Mouse (Mus musculus) hindbrain, embryonic 10.5 days (tissue): ENCODE measurements around the gene Nrxn3. TPM values are rescaled to one million over a fixed set of nuclear protein-coding genes. Genes with fewer than 3 reads are reported as not detected.

Experiments
- DNase-seq: peaks from one replicate; pipeline ENCODE4 v3.0.0-alpha.2; 2017; ENCODE audit warnings: low spot score
- H3K27ac ChIP-seq: fragments of 300-500 bp; sonication (generic); 2 replicates; pipeline ENCODE4 v1.5.1; 2016; ENCODE audit warnings: mild to moderate bottlenecking, moderate library complexity
- H3K27me3 ChIP-seq: fragments of 300-500 bp; sonication (generic); 2 replicates; pipeline ENCODE4 v1.6.1; 2016; ENCODE audit warnings: mild to moderate bottlenecking; ENCODE audit not compliant: poor library complexity, insufficient read depth, severe bottlenecking
- H3K36me3 ChIP-seq: fragments of 300-500 bp; sonication (generic); 2 replicates; pipeline ENCODE4 v1.6.1; 2016; ENCODE audit warnings: mild to moderate bottlenecking, moderate library complexity
- H3K4me1 ChIP-seq: fragments of 300-500 bp; sonication (generic); replicated peaks from 2 replicates; pipeline ENCODE4 v1.6.1; 2016; ENCODE audit warnings: mild to moderate bottlenecking
- H3K4me3 ChIP-seq: fragments of 300-500 bp; sonication (generic); 2 replicates; pipeline ENCODE4 v1.5.1; 2016; ENCODE audit warnings: mild to moderate bottlenecking, moderate library complexity
- H3K9me3 ChIP-seq: fragments of 300-500 bp; sonication (generic); 2 replicates; pipeline ENCODE4 v1.6.1; 2016; ENCODE audit warnings: mild to moderate bottlenecking, moderate library complexity
- WGBS: fragments of 180-500 bp; shearing (Covaris S2); methylation state at CpG from one replicate; pipeline ENCODE4 v1.1.7; 2016; 5-methylcytosine and 5-hydroxymethylcytosine counted together
- polyA plus RNA-seq: library from polyadenylated mRNA; unstranded; fragments of >200 nt; fragmentation: Nextera tagmentation; extraction: Ambion mirVana; gene quantifications from 2 replicates; pipeline ENCODE4 v1.2.1, GENCODE M21; 2016

The Nrxn3 gene
- polyA plus RNA-seq, 1 experiment from 2014 or later = 23.5 TPM

- 67% methylated on average over 2 of the region's 2 CpGs for WGBS
- H3K4me3 ChIP-seq = no peak overlapping the region
- DNase-seq = peak; percentile 56
- 0 out of 2 replicates have a peak overlapping the region, but pooled peaks have one; percentile 16 for H3K27ac ChIP-seq
- H3K4me1 ChIP-seq = peaks cover 12% of the 10 kb centered on the region
- H3K36me3 ChIP-seq = no peaks in the 10 kb centered on the region
- H3K9me3 ChIP-seq = no peaks in the 10 kb centered on the region
- no peaks in the 10 kb centered on the region for H3K27me3 ChIP-seq
Observed at GRCm38 (mm10) chr12:89041429-89042107, 318.9 kb downstream of the Nrxn3 start.

GRCm38 (mm10) chr12:89049279-89049678 is 326.6 kb downstream of the Nrxn3 start:
- Histone ChIP-seq H3K4me1 (peaks cover 8% of the 10 kb centered on the region), H3K4me3 (no peak overlapping the region), H3K27me3 (no peaks in the 10 kb centered on the region), H3K9me3 (no peaks in the 10 kb centered on the region), H3K36me3 (no peaks in the 10 kb centered on the region), H3K27ac (peak overlapping the region; percentile 45; the same call in 1 of the 2 replicates)
- 40% methylated on average over 3 of the region's 3 CpGs for WGBS
- DNase-seq = peak; percentile 44

GRCm38 (mm10) chr12:89049686-89050085 is 327.0 kb downstream of the Nrxn3 start:
- H3K27me3 ChIP-seq = no peaks in the 10 kb centered on the region
- DNase-seq = no peak
- H3K9me3 ChIP-seq = no peaks in the 10 kb centered on the region
- H3K27ac ChIP-seq = peak overlapping the region; percentile 45; the same call in 1 of the 2 replicates
- peaks cover 8% of the 10 kb centered on the region for H3K4me1 ChIP-seq
- no peak overlapping the region for H3K4me3 ChIP-seq
- no peaks in the 10 kb centered on the region for H3K36me3 ChIP-seq

GRCm38 (mm10) chr12:89072436-89072835 is 349.8 kb downstream of the Nrxn3 start:
- Histone ChIP-seq H3K27ac (no peak overlapping the region), H3K4me3 (no peak overlapping the region), H3K4me1 (peaks cover 14% of the 10 kb centered on the region), H3K27me3 (no peaks in the 10 kb centered on the region), H3K9me3 (no peaks in the 10 kb centered on the region), H3K36me3 (no peaks in the 10 kb centered on the region)
- no peak for DNase-seq

- no peak for DNase-seq
- Histone ChIP-seq H3K27me3 (no peaks in the 10 kb centered on the region), H3K4me1 (peaks cover 14% of the 10 kb centered on the region), H3K36me3 (no peaks in the 10 kb centered on the region), H3K9me3 (no peaks in the 10 kb centered on the region), H3K27ac (no peak overlapping the region), H3K4me3 (no peak overlapping the region)
- WGBS = 73% methylated on average over 5 of the region's 5 CpGs
Observed at GRCm38 (mm10) chr12:89073167-89073743, 350.6 kb downstream of the Nrxn3 start.

- H3K27ac ChIP-seq = peak overlapping the region; percentile 23; the same call in 1 of the 2 replicates
Observed at GRCm38 (mm10) chr12:89074551-89075295, 352.0 kb downstream of the Nrxn3 start.

GRCm38 (mm10) chr12:89093806-89094479 is 371.3 kb downstream of the Nrxn3 start:
- H3K4me1 ChIP-seq = no peaks in the 10 kb centered on the region
- no peak overlapping the region for H3K27ac ChIP-seq
- H3K9me3 ChIP-seq = no peaks in the 10 kb centered on the region
- DNase-seq = no peak
- no peak overlapping the region for H3K4me3 ChIP-seq
- WGBS = 89% methylated on average over 8 of the region's 8 CpGs
- H3K36me3 ChIP-seq = no peaks in the 10 kb centered on the region
- no peaks in the 10 kb centered on the region for H3K27me3 ChIP-seq

More at GRCm38 (mm10) chr12:89074551-89075295, 352.0 kb downstream of the Nrxn3 start:
- H3K9me3 ChIP-seq = no peaks in the 10 kb centered on the region
- peak; percentile 9 for DNase-seq
- H3K4me1 ChIP-seq = peaks cover 14% of the 10 kb centered on the region
- H3K27me3 ChIP-seq = no peaks in the 10 kb centered on the region
- H3K4me3 ChIP-seq = no peak overlapping the region
- H3K36me3 ChIP-seq = no peaks in the 10 kb centered on the region
- 60% methylated on average over 10 of the region's 10 CpGs for WGBS

- Histone ChIP-seq H3K9me3 (no peaks in the 10 kb centered on the region), H3K27me3 (no peaks in the 10 kb centered on the region), H3K4me1 (no peaks in the 10 kb centered on the region), H3K27ac (no peak overlapping the region), H3K36me3 (no peaks in the 10 kb centered on the region), H3K4me3 (no peak overlapping the region)
- no peak for DNase-seq
- WGBS = 85% methylated on average over 2 of the region's 2 CpGs
Observed at GRCm38 (mm10) chr12:89097561-89097960, 374.9 kb downstream of the Nrxn3 start.

GRCm38 (mm10) chr12:89106029-89106733 is 383.5 kb downstream of the Nrxn3 start:
- Histone ChIP-seq H3K4me1 (peaks cover 10% of the 10 kb centered on the region), H3K27me3 (no peaks in the 10 kb centered on the region), H3K36me3 (no peaks in the 10 kb centered on the region), H3K4me3 (peak overlapping the region; percentile 23; the same call in 1 of the 2 replicates), H3K27ac (no peak overlapping the region; the same call in 1 of the 2 replicates), H3K9me3 (no peaks in the 10 kb centered on the region)
- DNase-seq = peak; percentile 82
- 20% methylated on average over 9 of the region's 9 CpGs for WGBS

- no peaks in the 10 kb centered on the region for H3K36me3 ChIP-seq
- H3K27me3 ChIP-seq = no peaks in the 10 kb centered on the region
- no peak overlapping the region for H3K27ac ChIP-seq
- DNase-seq = no peak
- WGBS = 76% methylated on average over 6 of the region's 6 CpGs
- H3K9me3 ChIP-seq = no peaks in the 10 kb centered on the region
- peaks cover 10% of the 10 kb centered on the region for H3K4me1 ChIP-seq
- no peak overlapping the region for H3K4me3 ChIP-seq
Observed at GRCm38 (mm10) chr12:89106881-89107584, 384.4 kb downstream of the Nrxn3 start.

- H3K27ac ChIP-seq = no peak overlapping the region
- WGBS = 78% methylated on average over 7 of the region's 7 CpGs
Observed at GRCm38 (mm10) chr12:89109779-89110335, 387.2 kb downstream of the Nrxn3 start.

More at GRCm38 (mm10) chr12:89109779-89110335, 387.2 kb downstream of the Nrxn3 start:
- no peaks in the 10 kb centered on the region for H3K36me3 ChIP-seq
- no peak for DNase-seq
- no peaks in the 10 kb centered on the region for H3K9me3 ChIP-seq
- H3K4me1 ChIP-seq = peaks cover 10% of the 10 kb centered on the region
- no peaks in the 10 kb centered on the region for H3K27me3 ChIP-seq
- H3K4me3 ChIP-seq = no peak overlapping the region
